Mouse (Mus musculus) adrenal gland, adult 2 months (tissue): ENCODE data around the gene Ntn4. TPM values are rescaled to one million over a fixed set of nuclear protein-coding genes. Genes with fewer than 3 reads are reported as not detected.

Source experiments
- DNase-seq: peaks from one replicate; pipeline ENCODE4 v3.0.0; 2021
- polyA plus RNA-seq: library from polyadenylated mRNA; depleted of rRNA; stranded (reverse); fragments of >200 nt; gene quantifications from 2 replicates; pipeline ENCODE4 v1.2.3, GENCODE M21; 2012
- total RNA-seq, 2 experiments: library from RNA; stranded (reverse); gene quantifications; 2 replicates each; pipeline ENCODE4 v1.2.3; 2021

Ntn4 gene
- total and polyA plus RNA-seq, 3 experiments, result 11.0 to 26.8 (median 14.6) TPM

- peak; percentile 48 for DNase-seq
Observed at GRCm38 (mm10) chr10:93641821-93642746, 1.6 kb downstream of the Ntn4 start.

GRCm38 (mm10) chr10:93642897-93643296 lies 2.4 kb downstream of the Ntn4 start:
- no peak for DNase-seq

- DNase-seq, result no peak
Observed at GRCm38 (mm10) chr10:93644451-93644941, 4.0 kb downstream of the Ntn4 start.

- DNase-seq, result peak; percentile 54
Observed at GRCm38 (mm10) chr10:93647655-93648561, 7.4 kb downstream of the Ntn4 start.

- peak; percentile 13 for DNase-seq
Observed at GRCm38 (mm10) chr10:93648598-93649102, 8.2 kb downstream of the Ntn4 start.

- no peak for DNase-seq
Observed at GRCm38 (mm10) chr10:93649127-93649526, 8.6 kb downstream of the Ntn4 start.

GRCm38 (mm10) chr10:93649600-93649999 lies 9.1 kb downstream of the Ntn4 start:
- DNase-seq, result no peak

- no peak for DNase-seq
Observed at GRCm38 (mm10) chr10:93653322-93653721, 12.8 kb downstream of the Ntn4 start.

GRCm38 (mm10) chr10:93655428-93655827 lies 14.9 kb downstream of the Ntn4 start:
- DNase-seq, result no peak

GRCm38 (mm10) chr10:93659792-93660191 lies 19.3 kb downstream of the Ntn4 start:
- DNase-seq, result no peak

- DNase-seq, result peak; percentile 45
Observed at GRCm38 (mm10) chr10:93661348-93661991, 21.0 kb downstream of the Ntn4 start.

GRCm38 (mm10) chr10:93662018-93662417 lies 21.5 kb downstream of the Ntn4 start:
- DNase-seq, result no peak

- DNase-seq, result no peak
Observed at GRCm38 (mm10) chr10:93666222-93666621, 25.7 kb downstream of the Ntn4 start.

GRCm38 (mm10) chr10:93666996-93667395 lies 26.5 kb downstream of the Ntn4 start:
- no peak for DNase-seq

- DNase-seq, result peak; percentile 12
Observed at GRCm38 (mm10) chr10:93672646-93673479, 32.4 kb downstream of the Ntn4 start.

- peak; percentile 74 for DNase-seq
Observed at GRCm38 (mm10) chr10:93679191-93680007, 38.9 kb downstream of the Ntn4 start.

- no peak for DNase-seq
Observed at GRCm38 (mm10) chr10:93680680-93681377, 40.3 kb downstream of the Ntn4 start.

- no peak for DNase-seq
Observed at GRCm38 (mm10) chr10:93682185-93682747, 41.8 kb downstream of the Ntn4 start.

GRCm38 (mm10) chr10:93683185-93683584 lies 42.7 kb downstream of the Ntn4 start:
- no peak for DNase-seq
